Mouse (Mus musculus) heart, postnatal 36 days (tissue): ENCODE results near the gene Ffar4. TPM values are rescaled to one million over a fixed set of nuclear protein-coding genes. Genes with fewer than 3 reads are reported as not detected.
A peak's percentile ranks its signal among the peaks of the same experiment; 100 is the strongest.

ENCODE experiments used
- DNase-seq, 2 experiments: peaks; one replicate each; pipeline ENCODE4 v3.0.0; 2021 to 2022
- intact Hi-C: fragments of 180-260 bp; cut with DNase I; formaldehyde crosslinking; loops from one replicate; pipeline ENCODE4 v1.15.1; 2025
- total RNA-seq, 2 experiments: library from RNA; stranded (reverse); gene quantifications; 2 replicates each; pipeline ENCODE4 v1.2.3; 2021

The Ffar4 gene
- total RNA-seq, 2 experiments from 2014 or later: 0.22 TPM; not detected in 1

DNA sequence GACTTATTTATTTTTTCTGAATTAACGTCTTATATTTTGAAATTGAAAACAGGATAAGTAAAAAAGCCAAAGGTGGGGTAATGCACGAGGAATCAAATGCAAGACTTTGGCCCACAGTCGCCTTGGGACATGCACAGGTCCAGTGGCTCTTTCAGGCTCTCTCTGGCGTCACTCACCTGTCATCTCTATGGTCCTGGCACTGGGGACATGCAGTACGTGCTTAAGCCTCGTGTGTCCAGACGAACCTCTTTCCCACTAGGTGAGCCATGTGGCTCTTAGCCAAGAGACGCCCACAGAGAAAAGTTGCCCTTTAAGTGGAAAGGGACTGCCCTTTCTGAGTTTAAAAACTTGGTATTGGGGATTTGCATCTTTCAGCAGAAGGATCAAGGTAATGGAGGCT, 7.5 kb upstream of the Ffar4 start:
- intact Hi-C loops: loop anchor here (5.0 to 10.0 kb wide), 2 partner anchors 113 to 265 kb away; no protein-coding TSS in a partner anchor

DNA sequence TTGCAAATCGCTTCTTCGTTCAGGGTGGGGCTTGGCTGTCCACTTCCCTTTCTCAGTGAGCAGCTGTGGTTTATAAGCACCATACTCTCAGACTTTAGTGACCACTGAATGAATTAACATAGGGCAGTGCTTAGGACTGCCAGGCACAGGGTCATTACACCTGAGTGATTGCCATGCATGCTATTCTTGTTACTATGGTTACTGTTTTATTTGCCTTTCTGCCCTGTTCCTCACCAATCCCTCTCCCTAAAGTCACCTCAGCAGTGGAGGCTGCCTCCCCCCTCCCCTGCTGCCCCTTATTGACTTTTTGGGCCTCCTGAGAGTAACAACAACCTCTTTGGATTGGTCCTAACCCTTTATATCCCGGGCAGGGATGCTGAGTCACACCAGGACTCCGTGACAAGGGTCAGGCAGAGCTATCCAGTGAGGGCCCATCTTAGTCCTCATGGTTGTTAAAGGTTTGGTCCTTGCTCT, 5.3 kb upstream of the Ffar4 start:
- intact Hi-C loops: no loop called here
- DNase-seq: no peak

More for the DNA sequence above, 7.5 kb upstream of the Ffar4 start:
- DNase-seq: no peak

DNA sequence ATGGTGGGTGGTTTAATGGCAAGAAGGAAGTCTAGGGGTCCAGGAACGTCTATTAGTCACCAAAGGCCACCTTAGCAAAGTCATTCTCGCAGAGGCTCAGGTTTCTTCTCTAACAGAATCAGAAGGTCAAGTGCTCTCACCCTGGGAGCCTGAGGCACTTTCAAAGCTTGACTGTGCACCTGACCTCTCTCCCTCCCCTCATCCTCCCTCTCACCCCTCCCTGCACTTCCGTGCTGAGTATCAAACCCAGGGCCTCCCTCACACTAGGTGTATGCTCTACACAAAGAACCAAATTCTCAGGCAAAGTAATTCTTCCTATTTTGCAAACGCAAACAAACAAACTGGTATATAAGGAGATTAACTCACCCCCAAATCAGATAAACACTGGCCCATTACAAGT, 640 bp upstream of the Ffar4 start:
- DNase-seq: no peak
- intact Hi-C loops: no loop called here

DNA sequence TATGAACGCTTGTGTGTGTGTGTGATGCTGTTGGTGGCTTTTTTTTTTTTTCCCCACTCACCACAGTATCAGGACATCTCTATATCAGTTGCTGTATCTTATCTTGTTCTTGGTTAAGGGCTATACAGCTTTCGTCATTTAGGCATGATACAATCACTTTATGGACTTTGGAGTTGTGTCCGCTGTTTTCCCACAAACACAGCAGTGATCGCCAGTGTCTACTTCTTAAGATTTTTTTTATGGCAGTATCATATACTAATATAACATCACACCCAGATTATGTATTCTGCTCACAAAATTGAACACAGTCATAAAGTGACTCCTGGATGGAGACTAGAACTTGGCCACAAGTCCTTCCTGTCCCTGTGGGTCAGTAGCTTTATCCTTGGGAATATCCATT, 11.0 kb downstream of the Ffar4 start:
- DNase-seq: no peak
- intact Hi-C loops: no loop called here

DNA sequence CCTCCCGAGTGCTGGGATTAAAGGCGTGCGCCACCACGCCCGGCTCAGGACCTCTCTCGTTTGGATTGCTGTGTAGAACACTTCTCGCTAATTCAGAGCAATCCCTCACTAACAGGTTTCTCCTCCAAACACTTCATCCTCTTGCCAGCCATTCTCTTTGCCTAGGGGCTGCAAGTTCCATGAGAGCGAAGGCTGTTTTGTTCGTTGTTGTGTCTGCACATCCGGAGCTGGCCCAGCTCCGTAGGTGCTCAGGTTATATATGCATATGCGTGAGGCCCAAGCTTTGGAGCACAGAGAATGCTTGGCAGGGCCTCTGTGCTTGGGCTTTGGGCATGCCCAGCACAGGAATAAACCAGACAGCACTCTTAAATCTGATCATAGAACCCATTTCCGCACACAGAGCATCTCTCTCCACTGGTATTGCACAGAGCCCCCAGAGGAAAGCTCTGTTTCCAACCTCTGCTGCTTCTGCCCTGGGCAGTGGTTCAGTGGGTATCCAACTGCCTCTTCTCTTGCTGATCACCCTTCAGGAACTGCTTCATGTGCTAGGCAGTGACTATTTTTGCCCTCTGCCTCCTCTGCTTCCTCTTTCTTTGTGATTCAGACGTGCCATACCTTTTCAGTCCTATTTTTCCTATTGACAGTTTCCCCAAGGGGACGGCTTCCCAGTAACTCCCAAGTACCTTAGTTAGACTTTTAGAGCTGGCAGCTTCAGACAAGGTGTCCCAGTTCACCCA, 12.8 kb downstream of the Ffar4 start:
- intact Hi-C loops: no loop called here
- DNase-seq: no peak

DNA sequence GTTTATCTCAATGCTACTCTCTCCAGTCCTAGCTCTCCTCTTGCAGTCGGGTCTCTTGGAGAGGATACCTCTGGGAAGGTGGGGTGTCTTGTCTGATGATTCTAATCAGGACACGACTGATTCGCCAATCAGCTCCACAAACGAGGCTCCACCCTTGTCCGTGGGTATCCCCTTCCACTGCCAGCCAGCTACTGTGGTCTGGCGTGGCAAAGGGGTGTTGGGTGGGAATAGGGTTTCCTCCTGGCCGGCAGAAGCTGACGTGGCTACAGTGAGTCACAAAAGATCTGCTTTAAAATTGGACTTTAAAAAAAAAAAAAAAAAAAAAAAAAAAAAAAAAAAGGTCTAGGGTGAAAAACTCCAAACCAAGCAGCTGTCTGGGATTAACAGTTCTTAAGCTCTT, 14.2 kb downstream of the Ffar4 start:
- no peak for DNase-seq
- intact Hi-C loops: no loop called here

DNA sequence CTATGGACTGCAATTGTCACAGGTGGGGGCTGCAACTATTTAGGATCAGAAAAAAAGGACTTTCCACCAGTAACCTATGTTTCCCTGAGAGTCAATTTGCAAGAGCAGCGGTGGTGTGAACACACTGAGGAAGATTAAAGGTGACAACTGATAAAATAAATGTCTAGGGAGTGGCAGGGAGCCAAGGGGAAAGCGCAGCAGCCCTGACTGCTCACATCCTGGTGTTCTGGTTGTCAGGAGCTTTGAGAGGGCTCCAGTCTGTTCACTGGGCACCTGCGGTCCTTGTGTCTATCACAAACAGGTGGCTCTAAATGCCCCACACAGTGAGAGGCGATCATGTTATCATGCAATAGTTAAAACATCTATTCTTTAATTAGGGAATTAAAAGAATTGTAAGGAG, 15.7 kb downstream of the Ffar4 start:
- intact Hi-C loops: no loop called here

DNA sequence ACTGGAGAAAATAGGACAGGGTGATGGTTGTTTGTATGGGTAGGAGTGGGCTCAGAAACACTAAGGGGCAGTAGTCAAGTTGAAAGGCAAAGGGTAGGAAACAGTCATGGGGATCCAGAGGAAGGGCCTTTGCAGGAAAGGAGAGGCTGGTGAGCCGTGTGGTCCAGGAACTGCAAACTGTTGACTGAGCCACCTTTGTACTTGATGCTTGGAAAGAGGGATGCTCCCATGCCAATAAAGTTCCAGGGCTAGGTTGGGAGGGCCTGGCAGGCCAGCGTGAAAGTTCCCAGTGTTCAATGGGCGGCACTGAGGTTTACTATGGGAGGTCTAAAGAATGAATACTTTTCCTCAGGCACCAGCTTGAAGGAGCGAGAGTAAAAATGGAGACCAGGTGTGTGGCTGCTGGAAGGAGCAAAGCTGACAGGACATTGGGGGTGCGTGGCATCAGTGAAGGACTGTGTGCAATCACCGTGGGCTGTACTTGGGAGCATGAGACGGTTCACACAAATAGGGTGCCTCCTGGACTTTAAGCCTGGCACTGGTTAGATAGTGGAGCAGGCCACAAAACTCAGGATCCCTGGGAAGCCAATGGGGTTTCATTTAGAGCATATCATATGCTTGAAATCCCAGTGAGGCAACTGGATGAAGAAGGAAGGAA, 18.1 kb downstream of the Ffar4 start:
- intact Hi-C loops: no loop called here
- no peak for DNase-seq

More for the DNA sequence above, 15.7 kb downstream of the Ffar4 start:
- DNase-seq: no peak

DNA sequence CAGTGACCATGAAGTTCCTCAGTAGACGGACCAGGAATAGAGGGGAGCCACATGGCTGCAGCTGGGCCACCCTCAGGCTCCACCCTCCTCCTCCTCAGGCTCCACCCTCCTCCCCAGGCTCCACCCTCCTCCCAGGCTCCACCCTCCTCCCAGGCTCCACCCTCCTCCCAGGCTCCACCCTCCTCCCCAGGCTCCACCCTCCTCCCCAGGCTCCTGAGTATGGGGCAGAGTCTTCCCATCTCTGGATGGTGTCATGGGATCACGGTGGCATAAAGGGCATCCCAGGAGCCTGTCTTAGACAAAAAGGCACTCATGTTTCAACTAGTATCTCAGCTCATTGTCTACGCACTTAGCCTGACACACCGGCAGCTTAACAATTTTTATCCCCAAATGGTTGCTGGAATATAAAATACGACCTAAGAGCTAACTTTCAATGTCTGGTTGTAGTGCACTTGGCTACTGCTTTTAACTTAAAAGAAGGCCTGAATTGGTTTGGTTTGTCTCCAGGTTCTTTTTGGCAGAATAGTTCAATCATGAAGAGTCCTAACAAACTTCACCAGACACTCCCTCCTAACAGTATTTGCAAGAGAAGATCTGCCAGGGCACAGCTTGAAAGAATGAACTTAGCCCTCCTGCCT, 23.4 kb downstream of the Ffar4 start:
- intact Hi-C loops: no loop called here
- DNase-seq: no peak

DNA sequence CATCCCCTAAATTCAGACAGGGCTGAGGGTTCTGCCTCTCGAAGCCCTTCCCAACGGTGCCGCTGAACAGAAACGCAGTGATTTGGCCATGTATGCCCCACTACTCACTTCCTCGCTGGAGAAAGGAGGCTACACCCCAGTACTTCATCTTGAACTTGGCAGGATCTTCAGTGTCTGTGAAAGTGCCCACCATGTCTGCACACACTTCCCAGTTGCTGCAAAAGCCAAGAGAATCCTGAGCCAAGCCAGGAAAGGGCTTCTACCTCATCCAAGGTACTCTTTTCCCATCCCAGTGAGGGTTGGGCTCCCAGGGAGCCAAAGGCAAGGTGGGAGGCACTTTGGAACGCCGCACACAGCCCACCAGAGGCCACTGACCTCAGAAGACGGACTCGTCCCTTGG, 27.1 kb downstream of the Ffar4 start:
- intact Hi-C loops: no loop called here
- no peak for DNase-seq

DNA sequence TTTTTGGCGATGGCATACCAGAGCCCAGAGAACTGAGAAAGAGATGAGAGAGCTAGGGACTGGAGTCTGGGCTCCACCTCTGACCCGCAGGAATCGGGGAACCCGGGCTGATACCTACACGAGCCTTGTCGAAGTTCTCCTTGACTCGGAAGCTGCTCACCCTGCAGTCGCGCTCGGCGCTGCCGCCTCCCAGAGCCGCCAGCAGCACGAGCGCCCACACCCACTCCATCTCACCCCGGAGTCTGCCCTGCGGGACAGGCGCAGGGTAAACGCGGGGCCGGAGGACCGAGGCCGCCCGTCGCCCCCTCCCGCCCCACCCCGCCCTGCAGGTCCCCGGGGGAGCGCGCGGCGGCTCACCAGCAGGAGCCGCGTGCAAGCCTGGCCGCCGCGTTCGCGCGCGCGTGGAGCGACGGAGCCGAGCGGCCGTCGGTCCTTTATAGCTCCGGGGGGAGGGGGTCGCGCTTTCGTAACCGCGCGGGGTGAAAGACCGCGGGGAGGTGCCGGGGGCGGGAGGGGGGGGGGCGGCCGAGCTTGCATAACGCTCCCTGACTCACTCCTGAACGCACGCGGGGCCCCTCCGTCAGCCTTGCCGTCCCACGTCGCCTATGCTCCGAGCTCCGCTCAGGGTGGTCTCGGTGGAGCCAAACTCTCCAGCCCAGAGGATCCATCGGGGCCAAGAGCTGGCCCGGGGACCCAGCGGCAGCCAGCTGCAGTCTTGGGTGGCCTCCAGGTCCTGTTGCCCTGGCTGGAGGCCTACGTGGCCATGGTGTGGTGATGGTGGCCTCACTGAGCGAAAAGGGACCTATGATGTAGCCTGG, 27.7 kb downstream of the Ffar4 start:
- intact Hi-C loops: no loop called here
- DNase-seq: peak; percentile 19 to 36

DNA sequence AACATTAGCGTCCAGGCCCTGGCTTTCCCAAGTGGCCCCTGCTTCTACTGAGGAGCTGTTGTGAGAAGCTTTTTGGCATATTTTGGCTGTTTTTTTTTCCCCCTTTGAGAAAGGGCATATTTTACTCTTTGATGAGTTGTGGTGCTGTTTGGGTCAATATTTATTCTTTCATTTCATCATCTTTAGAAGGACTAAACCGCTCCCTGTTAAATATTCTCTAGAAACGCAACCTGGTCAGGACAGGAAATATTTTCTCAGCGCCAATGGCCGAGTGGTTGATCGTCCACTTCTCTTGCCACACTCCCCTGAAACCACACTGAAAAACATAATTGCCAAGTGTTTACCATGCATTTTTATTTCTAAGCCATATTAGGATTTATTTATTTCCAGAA, 28.3 kb downstream of the Ffar4 start, which contains the start of gene Rbp4:
Gene Rbp4 (minus strand): TSS at position 63 of the 392 bp plus-strand sequence.
- intact Hi-C loops: no loop called here

DNA sequence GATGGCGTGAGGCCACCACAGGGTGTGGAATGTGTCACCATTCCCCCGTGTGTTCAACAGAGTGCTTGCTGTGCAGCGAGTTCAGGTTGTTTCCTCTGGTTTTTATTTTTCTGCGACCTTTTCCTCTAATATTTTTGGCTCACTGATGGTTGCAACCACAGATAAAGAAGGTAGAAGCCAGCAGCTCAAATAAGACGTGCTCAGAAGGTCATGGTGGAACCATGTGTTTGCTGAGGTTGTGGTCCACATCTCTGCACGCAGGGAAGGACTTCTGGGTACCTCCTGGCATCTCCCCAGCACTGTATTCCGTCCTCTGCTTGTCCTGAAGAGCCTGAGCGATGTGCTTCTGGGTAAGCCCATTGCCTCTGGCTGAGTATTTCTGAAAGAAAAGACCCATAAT, 29.8 kb downstream of the Ffar4 start:
- intact Hi-C loops: no loop called here

More for the DNA sequence above, 28.3 kb downstream of the Ffar4 start, which contains the start of gene Rbp4:
- DNase-seq: no peak

DNA sequence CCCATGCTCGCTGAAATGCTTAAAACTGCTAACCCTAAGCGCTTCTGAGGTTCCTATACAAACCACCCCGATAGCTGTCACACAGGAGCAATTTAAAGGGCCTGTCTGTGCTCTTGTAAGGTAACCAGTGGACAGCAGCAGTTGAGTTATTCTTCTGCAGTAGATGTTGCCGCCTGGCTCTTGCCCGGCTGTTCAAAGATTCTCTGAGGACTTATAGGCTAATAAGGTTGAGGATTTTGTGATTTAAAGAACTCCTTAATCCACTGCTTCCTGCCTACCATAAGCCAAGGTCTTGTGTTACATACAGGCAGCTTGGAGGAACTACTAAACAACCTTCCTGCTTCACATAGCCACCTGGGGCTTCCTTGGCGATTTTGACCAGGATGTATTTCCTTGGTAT, 35.6 kb downstream of the Ffar4 start, which contains the start of gene Pde6c:
Gene Pde6c (plus strand): TSS at position 301 of the 400 bp plus-strand sequence.
- no peak for DNase-seq
- intact Hi-C loops: no loop called here

More for the DNA sequence above, 29.8 kb downstream of the Ffar4 start:
- no peak for DNase-seq

DNA sequence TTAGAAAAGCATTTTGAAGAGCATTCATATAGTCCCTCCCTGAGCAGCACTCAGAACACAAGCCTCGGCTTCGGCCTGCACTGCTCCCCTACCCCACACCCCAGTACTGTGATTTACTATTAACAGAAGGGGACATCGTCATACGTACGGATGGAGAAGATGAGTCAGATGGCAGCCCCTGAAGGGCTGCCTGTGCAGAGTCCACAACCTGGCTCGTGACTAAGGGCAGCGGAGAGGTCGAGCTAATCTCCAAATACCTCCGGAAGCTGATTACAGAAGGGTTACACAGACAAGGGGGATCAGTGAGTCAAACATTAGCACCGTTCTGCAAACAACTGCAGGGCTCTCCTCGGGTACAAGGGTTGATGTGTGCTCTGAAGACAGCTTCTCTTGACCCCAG, 37.1 kb downstream of the Ffar4 start:
- intact Hi-C loops: no loop called here
- no peak for DNase-seq

DNA sequence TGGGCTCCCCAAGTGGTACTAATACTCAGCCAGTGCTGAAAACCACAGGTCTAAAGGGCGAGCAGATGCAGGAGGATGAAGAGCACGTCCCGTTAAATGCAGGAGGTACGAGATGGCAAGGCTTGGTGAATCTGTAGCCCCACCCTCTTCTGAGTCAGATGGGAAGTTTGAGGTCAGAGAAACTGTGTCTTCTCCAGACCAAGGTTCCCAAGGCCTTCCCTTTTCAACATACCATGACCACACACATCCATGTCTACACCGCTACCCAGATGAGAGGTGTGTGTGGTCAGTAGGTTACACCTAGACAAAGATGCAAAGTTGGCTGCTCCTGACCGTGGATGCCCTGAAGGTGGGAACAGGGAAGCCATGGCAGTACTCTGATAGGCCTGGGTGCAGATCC, 37.9 kb downstream of the Ffar4 start:
- DNase-seq: no peak

DNA sequence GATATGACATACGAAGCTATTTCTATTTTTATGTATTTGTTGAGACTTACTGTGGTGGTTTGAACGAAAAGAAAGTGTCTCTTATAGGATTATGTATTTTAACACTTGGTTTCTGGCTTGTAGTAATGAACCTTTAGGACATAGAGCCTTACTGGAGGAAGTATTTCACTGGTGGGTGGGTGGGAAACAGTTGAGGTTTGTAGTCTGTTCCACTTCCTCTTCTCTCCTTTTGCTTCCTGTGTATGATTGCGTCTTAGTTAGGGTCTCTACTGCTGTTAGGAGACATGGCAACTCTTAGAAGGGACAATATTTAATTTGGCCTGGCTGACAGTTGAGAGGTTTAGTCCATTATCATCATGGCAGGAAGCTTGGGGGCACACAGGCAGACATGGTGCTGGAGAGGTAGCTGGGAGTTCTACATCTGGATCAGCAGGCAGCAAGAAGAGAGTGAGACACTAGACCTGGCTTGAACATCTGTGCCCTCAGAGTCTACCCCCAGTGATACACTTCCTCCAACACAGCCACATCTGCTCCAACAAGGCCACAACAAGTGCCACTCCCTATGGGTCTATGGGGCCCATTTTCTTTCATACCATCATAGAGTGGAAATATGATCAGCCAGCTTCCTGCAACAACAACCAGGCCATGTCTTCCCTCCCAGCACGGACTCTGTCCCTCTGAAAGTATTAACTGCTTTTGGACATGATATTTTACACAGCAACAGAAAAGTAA, 46.8 kb downstream of the Ffar4 start:
- intact Hi-C loops: no loop called here
- DNase-seq: no peak

More for the DNA sequence above, 37.9 kb downstream of the Ffar4 start:
- intact Hi-C loops: no loop called here

DNA sequence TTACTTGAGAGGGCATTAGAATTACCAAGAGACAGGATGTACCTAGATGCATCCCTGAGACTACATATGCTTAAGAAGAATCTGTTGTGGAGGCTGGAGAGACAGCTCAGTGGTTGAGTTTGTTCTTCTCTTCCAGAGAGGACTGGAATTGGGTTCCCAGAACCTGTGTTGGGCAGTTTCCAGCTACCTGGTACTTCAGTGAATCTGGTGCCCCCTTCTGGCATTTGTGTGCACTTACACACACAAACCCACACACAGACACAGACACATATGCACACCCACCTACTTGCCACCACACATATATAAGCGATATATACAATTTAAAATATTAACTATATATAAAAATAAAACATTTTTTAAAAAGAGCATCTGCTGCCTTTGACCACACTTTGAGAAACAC, 59.4 kb downstream of the Ffar4 start:
- DNase-seq: no peak
- intact Hi-C loops: no loop called here

DNA sequence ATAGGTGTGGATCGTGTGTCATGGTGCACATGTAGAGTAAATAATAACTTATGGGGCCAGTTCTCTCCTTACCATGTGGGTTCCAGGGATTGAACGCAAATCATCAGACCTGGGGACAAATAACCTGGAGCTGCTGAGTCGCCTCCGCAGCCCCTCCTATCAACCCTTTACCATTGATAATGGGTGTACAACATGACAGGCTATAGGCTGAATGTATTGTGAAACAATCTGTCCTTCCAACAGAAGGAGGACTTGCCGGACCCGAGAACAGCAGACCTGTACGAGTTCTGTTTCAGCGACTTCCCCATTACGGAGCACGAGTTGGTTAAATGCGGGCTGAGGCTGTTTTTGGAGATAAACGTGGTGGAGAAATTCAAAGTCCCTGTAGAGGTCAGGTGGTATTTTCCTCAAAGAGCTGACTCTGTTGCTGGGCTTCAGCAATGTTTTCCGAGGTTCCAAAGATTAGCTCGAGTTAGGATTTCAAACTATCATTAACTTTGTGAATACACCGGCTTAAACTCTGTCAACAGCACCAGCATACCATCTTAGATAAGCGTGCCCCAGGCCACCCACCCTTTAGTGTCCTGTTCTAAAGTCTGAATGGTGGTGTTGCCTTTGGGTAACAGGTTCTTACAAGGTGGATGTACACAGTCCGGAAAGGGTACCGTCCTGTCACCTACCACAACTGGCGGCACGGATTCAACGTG, 64.9 kb downstream of the Ffar4 start:
- intact Hi-C loops: no loop called here

More for the DNA sequence above, 64.9 kb downstream of the Ffar4 start:
- no peak for DNase-seq
